Mouse (Mus musculus): ENCODE results near the gene Tff3.

The Tff3 gene

DNA sequence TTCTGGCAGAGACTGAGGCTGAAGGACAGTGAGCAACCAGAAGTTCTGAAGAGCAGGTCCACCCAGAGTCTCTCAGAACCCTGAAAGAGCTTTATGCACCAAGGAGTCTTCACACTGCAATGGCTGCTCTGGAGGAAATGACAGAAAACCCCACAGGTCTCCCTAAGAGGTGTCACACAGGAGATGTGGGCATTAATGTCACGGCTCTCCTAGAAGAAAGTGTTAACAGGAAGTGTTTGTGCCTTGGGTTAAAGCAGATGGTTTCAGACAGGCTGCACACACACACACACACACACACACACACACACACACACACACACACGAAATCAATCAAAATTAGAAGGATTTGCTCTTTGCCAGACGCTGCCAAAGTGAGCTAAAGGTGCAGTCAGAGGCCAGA lies 6.8 kb upstream of the Tff3 start:
- no peak for TF ChIP-seq GATA4 (IDR thresholded peaks at IDR 0.05; ENCODE audit: insufficient replicate concordance, low read length)

GRCm38 (mm10) chr17:31134913-31135312 lies 5.5 kb upstream of the Tff3 start:
- no peak for TF ChIP-seq GATA4 (IDR thresholded peaks at IDR 0.05; ENCODE audit: insufficient replicate concordance, low read length)

DNA sequence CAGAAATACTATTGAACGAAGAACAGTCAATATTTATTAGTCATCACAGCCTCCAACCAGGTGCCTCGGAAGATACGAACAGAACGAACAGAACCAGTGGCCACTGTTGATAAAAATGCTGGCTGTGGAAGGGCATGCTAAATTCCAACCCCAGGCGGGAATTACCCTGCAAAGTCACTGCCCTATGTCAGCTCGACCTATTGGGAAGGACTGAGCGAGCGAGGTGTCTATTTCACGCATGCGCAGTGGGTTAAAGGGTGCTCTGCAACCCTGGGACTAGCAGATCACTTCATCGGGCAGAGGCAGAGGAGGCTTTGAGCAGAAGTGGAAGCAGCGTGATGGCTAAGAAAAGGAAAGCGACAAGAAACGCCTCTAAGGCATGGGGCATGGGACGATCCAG lies 4.3 kb upstream of the Tff3 start:
- no peak; the same call in 1 of the 2 replicates for TF ChIP-seq GATA4 (IDR thresholded peaks at IDR 0.05; ENCODE audit: insufficient replicate concordance, low read length)

DNA sequence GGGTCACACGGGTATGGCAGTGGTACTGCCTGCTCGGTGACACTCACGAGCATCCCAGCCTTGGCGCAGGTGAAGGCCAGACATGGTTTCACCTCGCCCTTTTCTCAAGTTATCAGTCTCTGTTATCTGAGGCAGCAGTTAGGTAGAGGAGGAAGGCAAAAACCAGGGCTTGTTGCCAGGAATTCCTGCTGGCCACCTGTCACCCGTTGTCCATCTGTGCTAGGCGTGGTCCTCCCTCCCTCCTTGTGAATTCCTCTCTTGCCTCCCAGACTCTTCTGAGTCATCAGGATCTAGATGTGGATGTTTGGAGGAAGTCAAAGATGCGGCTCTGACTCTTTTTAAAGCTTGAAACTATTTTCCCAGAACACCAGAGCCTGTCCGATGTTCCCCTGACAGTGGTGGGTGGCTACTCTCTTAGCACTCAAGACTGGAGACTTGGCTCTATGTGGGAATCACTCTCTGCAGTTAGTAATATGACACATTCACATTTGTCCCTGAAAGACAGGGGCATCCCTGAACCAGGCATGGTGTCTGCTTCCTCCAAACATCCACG lies 1.9 kb upstream of the Tff3 start:
- TF ChIP-seq GATA4 (IDR thresholded peaks at IDR 0.05; ENCODE audit: insufficient replicate concordance, low read length) = no peak

DNA sequence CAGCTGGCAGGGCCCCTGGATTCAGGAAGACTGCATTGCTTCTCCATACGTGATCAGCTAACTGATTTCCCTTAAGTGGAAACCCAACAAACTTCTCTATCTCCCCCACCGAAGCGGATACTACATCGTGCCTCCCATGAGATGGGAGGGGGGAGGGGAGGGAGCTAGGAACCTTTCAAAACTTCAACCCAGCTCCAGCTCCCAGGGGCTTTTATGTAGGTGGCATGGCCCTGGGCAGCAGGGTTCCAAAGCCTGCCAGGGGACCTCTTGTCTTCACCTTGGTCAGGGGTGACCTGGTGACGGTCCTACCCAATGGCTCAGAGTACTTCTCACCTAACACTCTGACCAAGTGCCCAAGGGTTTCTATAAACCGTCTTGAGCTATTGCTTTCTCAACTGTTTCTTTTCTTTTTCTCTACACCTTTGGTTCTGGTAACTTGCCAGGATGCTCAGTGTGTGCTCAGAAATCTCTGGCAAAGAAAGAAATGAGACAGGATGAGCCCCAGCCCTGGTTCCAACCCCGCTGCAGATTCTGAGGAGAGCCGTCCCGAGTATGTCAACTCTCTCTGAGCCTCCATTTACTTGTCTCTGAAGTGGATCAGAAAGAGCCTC lies 633 bp downstream of the Tff3 start:
- TF ChIP-seq GATA4 (IDR thresholded peaks at IDR 0.05; ENCODE audit: insufficient replicate concordance, low read length) = no peak

- TF ChIP-seq GATA4 (IDR thresholded peaks at IDR 0.05; ENCODE audit: insufficient replicate concordance, low read length) = no peak
Measured at GRCm38 (mm10) chr17:31125548-31126266, 3.7 kb downstream of the Tff3 start.

DNA sequence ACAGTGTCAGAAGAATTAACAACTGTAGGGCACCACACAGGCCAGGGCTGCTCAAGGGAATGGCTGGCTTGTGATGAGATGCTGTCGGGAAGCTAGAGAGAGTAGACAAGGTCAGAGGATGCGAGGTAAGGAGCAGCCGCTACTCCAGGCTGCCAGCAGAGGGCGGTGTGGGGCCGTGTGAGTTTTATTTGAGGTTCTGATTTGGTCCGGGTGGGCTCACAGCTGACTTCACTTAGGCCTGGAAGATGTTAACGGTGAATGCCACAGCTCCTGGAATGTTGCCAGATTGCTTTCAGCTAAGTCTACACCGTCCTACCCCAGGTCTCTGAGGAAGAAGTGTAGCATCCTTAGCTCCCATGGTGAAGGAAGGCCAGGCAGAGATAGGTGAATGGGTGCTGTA lies 7.5 kb downstream of the Tff3 start:
- TF ChIP-seq GATA4 (IDR thresholded peaks at IDR 0.05; ENCODE audit: insufficient replicate concordance, low read length) = no peak

- no peak for TF ChIP-seq GATA4 (IDR thresholded peaks at IDR 0.05; ENCODE audit: insufficient replicate concordance, low read length)
Measured at GRCm38 (mm10) chr17:31119429-31119828, 10.0 kb downstream of the Tff3 start.

DNA sequence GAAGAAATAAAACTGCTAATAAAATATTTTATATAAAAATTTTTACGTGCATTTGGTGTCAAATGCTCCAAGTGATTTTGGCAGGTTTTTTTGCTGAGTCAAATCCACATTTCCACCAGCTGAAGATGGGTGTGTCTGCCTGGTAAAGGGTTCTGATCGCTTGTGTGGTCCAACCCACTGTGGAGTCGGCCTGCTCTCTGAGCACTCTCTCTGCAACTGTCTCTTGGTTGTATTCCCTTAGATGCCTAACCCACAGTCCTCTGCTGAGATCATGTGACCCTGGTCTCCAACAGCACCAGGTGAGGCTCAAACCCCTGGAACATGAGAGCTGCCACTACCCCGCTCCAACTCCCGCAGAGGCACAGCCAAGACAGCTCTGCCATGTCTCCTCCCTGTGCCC lies 11.5 kb downstream of the Tff3 start:
- TF ChIP-seq GATA4 (IDR thresholded peaks at IDR 0.05; ENCODE audit: insufficient replicate concordance, low read length) = no peak

GRCm38 (mm10) chr17:31116063-31116462 lies 13.4 kb downstream of the Tff3 start:
- TF ChIP-seq GATA4 (IDR thresholded peaks at IDR 0.05; ENCODE audit: insufficient replicate concordance, low read length) = no peak

DNA sequence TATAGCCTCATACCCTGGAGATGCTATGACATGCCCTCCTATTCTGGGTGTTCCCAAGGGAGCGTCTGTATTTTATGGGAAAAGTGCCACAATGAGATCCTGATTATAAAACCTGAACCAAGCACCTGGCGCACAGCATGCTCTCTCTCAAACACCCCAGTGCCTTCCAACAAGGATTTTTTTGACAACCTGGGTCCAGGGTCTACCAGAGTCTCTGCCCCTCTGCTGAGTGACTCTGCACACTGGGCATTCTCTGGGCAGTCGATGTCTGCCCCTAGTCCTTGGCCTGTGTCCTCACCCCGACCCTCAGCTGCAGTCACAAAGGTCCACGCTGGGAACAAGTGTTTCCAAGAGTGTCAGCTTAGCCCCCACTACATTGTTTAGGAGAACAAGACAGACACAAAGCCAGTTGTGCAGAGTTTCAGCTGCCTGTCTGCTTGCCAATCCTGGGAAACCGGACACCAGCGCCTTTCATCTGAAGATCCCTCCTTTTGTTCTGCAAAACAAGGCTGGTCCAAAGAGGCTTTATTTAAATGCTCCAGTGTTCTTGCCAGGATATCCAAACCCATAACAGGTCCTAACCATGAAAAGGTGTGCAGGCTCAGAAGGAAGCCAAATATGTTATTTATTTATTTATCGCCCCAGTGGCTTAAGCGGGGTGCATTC lies 16.1 kb downstream of the Tff3 start:
- TF ChIP-seq GATA4 (IDR thresholded peaks at IDR 0.05; ENCODE audit: insufficient replicate concordance, low read length) = no peak

GRCm38 (mm10) chr17:31108388-31108787 lies 21.1 kb downstream of the Tff3 start:
- TF ChIP-seq GATA4 (IDR thresholded peaks at IDR 0.05; ENCODE audit: insufficient replicate concordance, low read length) = no peak

DNA sequence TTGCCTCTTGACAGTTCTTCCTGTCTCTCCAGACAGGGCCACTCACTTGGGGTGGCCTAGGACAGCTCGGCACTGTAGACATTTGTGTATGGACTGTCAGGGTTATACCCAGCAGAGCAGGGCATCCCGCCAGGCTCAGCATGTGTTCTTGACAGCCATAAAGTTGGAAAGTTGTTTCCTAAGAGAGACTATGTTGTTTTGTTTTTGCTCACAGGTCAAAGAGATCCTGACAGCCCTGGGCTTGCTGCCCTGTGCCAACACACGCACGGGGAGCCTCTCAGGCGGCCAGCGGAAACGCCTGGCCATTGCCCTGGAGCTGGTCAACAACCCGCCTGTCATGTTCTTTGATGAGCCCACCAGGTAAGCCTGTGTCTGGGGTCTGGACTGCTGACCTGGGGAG lies 25.6 kb downstream of the Tff3 start:
- no peak for TF ChIP-seq GATA4 (IDR thresholded peaks at IDR 0.05; ENCODE audit: insufficient replicate concordance, low read length)

- TF ChIP-seq GATA4 (IDR thresholded peaks at IDR 0.05; ENCODE audit: insufficient replicate concordance, low read length) = no peak
Measured at GRCm38 (mm10) chr17:31103007-31103570, 26.4 kb downstream of the Tff3 start.

DNA sequence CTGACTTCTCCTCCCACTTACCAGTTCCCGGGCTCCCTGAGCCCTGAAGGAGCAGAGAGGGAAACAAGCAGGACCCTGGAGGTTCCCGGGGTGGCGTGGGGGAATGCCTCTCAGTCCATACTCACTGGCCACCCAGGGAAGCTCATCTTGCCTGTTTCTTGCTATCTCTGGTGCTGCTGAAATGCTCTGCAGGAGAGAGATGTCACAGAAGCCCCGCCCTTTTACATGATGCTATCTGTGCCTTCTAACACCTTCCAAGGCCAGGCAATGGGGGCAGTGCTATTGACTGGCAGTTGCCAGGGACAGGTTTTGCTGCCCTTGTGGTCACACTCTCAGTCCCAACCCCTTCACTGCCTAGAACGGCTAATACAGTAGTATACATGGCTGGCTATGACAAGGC lies 30.7 kb downstream of the Tff3 start:
- TF ChIP-seq GATA4 (IDR thresholded peaks at IDR 0.05; ENCODE audit: insufficient replicate concordance, low read length) = no peak

- TF ChIP-seq GATA4 (IDR thresholded peaks at IDR 0.05; ENCODE audit: insufficient replicate concordance, low read length) = no peak
Measured at GRCm38 (mm10) chr17:31096893-31097292, 32.6 kb downstream of the Tff3 start.
